Mouse (Mus musculus) liver, postnatal 0 days (tissue): Measurements from ENCODE around the gene Pip5kl1.

ENCODE experiments used
- CTCF ChIP-seq: sonication (generic); IDR thresholded peaks from 2 replicates; pipeline ENCODE4 v1.5.1; 2016; ENCODE audit warnings: antibody characterized with exemption, low read depth
- EP300 ChIP-seq: IDR thresholded peaks from 2 replicates; pipeline ENCODE4 v1.6.1; 2016; ENCODE audit warnings: antibody characterized with exemption, low read depth, mild to moderate bottlenecking

- TF ChIP-seq CTCF (no peak), EP300 (no peak)
Measured at GRCm38 (mm10) chr2:32628044-32628550, 53.5 kb downstream of the Pip5kl1 start.
